Mouse (Mus musculus) ES-CJ7 (cell line): ENCODE measurements around the gene Slc38a8.

Experiments used
- DNase-seq: peaks from one replicate; pipeline ENCODE4 v3.0.0; 2011; ENCODE audit warnings: low read depth, low spot score

Gene Slc38a8

GRCm38 (mm10) chr8:119437506-119437905 lies 64.0 kb downstream of the Slc38a8 start:
- DNase-seq = no peak

GRCm38 (mm10) chr8:119436933-119437332 lies 64.6 kb downstream of the Slc38a8 start:
- DNase-seq = no peak

GRCm38 (mm10) chr8:119436331-119436730 lies 65.2 kb downstream of the Slc38a8 start:
- DNase-seq = no peak

GRCm38 (mm10) chr8:119435527-119435926 lies 66.0 kb downstream of the Slc38a8 start:
- DNase-seq = no peak

GRCm38 (mm10) chr8:119434569-119434968 lies 66.9 kb downstream of the Slc38a8 start:
- DNase-seq = no peak

- DNase-seq = no peak
Observed at GRCm38 (mm10) chr8:119433582-119434174, 67.8 kb downstream of the Slc38a8 start, which contains the start of gene Osgin1. TSS of gene Osgin1 (plus strand) at chr8:119434124.

- no peak for DNase-seq
Observed at GRCm38 (mm10) chr8:119432372-119432771, 69.1 kb downstream of the Slc38a8 start.

GRCm38 (mm10) chr8:119430690-119431089 lies 70.8 kb downstream of the Slc38a8 start:
- no peak for DNase-seq

- DNase-seq = no peak
Observed at GRCm38 (mm10) chr8:119430250-119430649, 71.2 kb downstream of the Slc38a8 start.
